Mouse (Mus musculus) G1E (cell line): Measurements from ENCODE around the gene Mecom.

Experiments
- CTCF ChIP-seq: IDR thresholded peaks from 2 replicates; pipeline ENCODE4 v1.5.1; 2012; ENCODE audit warnings: low read depth, low read length, inconsistent platforms, mixed read lengths
- GATA1 ChIP-seq: IDR thresholded peaks from 2 replicates; pipeline ENCODE4 v1.6.1; 2012; ENCODE audit warnings: borderline replicate concordance, low read length, inconsistent platforms, mixed read lengths
- GATA2 ChIP-seq: IDR thresholded peaks from 2 replicates; pipeline ENCODE4 v1.6.1; 2012; ENCODE audit warnings: low read depth, low read length, inconsistent platforms, borderline replicate concordance
- POLR2AphosphoS5 ChIP-seq: IDR thresholded peaks from 2 replicates; pipeline ENCODE4 v1.6.1; 2012; ENCODE audit warnings: low read depth, low read length, inconsistent platforms; ENCODE audit not compliant: insufficient replicate concordance
- TAL1 ChIP-seq: conservative IDR thresholded peaks from 2 replicates; pipeline ENCODE4 v1.6.1; 2012; ENCODE audit warnings: low read depth, low read length, inconsistent platforms, mixed read lengths

DNA sequence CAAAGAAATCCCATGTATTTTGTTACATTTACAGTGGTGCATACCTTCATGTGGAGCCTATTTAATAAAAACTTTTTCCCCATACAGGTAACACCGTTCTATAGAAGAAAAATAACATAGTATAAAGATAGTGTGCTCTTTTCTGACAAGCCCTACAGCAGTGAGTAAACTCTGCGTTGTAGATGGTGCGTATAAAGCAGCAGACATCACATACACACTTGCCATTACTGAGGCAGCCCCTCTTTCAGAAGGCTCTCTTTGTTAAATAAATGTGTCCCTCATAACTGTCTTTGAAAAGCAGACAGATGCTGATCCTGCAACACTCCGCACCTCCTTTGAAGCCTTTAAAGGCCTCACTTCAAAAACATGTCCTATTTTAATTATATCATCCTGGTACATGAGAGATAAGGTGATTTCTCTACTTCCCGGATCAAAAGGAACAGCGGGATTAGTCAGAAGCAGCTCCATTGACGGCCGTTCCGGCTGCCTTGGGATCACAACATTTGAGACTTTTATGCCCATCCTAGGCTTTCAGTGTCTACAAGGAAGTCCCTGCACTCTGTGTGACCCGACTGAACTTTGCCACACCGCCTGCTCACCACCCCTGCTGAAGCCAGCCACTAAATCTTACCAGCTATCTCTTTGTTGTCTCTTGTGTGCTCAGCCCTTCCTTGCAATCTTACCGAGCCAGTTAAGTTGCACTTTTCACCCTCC, 355.4 kb downstream of the Mecom start:
- no peak for TF ChIP-seq CTCF
- TF ChIP-seq TAL1 = no peak
- no peak for TF ChIP-seq GATA1
- TF ChIP-seq POLR2AphosphoS5 = no peak
- TF ChIP-seq GATA2 = no peak
